Mouse (Mus musculus) c-Kit-positive CD71-positive TER-119-positive erythroid progenitor cells, embryonic 14.5 days (primary cell): ENCODE measurements around the gene Gm20388.
"Not testable (repeated sequence)": the region's sequence is repeated elsewhere in the genome, so short reads cannot be mapped to it uniquely, and the experiment has no call there.

Experiments used
- DNase-seq: peaks from one replicate; pipeline ENCODE4 v3.0.0-alpha.2; 2013; ENCODE audit warnings: low spot score

Gm20388 gene

GRCm38 (mm10) chr8:120336909-120337555 lies 426.4 kb downstream of the Gm20388 start:
- DNase-seq: no peak

GRCm38 (mm10) chr8:120337627-120338026 lies 427.0 kb downstream of the Gm20388 start:
- no peak for DNase-seq

- DNase-seq: no peak
These were observed 428.0 kb downstream of the Gm20388 start for GRCm38 (mm10) chr8:120338678-120339077.

- DNase-seq: no peak
These were observed 429.1 kb downstream of the Gm20388 start for GRCm38 (mm10) chr8:120339743-120340142.

GRCm38 (mm10) chr8:120341124-120341523 lies 430.5 kb downstream of the Gm20388 start:
- no peak for DNase-seq

GRCm38 (mm10) chr8:120342847-120343548 lies 432.4 kb downstream of the Gm20388 start:
- DNase-seq: no peak

- DNase-seq: no peak
These were observed 432.9 kb downstream of the Gm20388 start for GRCm38 (mm10) chr8:120343582-120343981.

- DNase-seq: no peak
These were observed 433.5 kb downstream of the Gm20388 start for GRCm38 (mm10) chr8:120344166-120344565.

GRCm38 (mm10) chr8:120344583-120344982 lies 433.9 kb downstream of the Gm20388 start:
- no peak for DNase-seq

- no peak for DNase-seq
These were observed 437.2 kb downstream of the Gm20388 start for GRCm38 (mm10) chr8:120347734-120348341.

- no peak for DNase-seq
These were observed 438.3 kb downstream of the Gm20388 start for GRCm38 (mm10) chr8:120348922-120349321.

- DNase-seq: no peak
These were observed 440.9 kb downstream of the Gm20388 start for GRCm38 (mm10) chr8:120351332-120352071.

- no peak for DNase-seq
These were observed 441.5 kb downstream of the Gm20388 start for GRCm38 (mm10) chr8:120352096-120352495.

GRCm38 (mm10) chr8:120356067-120356466 lies 445.4 kb downstream of the Gm20388 start:
- DNase-seq: no peak

- no peak for DNase-seq
These were observed 446.9 kb downstream of the Gm20388 start for GRCm38 (mm10) chr8:120357504-120357903.

GRCm38 (mm10) chr8:120361301-120361700 lies 450.7 kb downstream of the Gm20388 start:
- no peak for DNase-seq

- peak; percentile 59 for DNase-seq
These were observed 453.0 kb downstream of the Gm20388 start for GRCm38 (mm10) chr8:120363552-120364071.

GRCm38 (mm10) chr8:120364093-120364725 lies 453.6 kb downstream of the Gm20388 start:
- DNase-seq: peak; percentile 57

GRCm38 (mm10) chr8:120366840-120367239 lies 456.2 kb downstream of the Gm20388 start:
- no peak for DNase-seq

- DNase-seq: not testable (repeated sequence)
These were observed 457.6 kb downstream of the Gm20388 start for GRCm38 (mm10) chr8:120368191-120368590.

- DNase-seq: peak; percentile 90
These were observed 458.4 kb downstream of the Gm20388 start for GRCm38 (mm10) chr8:120368814-120369649.
